In the genomic region with DNA sequence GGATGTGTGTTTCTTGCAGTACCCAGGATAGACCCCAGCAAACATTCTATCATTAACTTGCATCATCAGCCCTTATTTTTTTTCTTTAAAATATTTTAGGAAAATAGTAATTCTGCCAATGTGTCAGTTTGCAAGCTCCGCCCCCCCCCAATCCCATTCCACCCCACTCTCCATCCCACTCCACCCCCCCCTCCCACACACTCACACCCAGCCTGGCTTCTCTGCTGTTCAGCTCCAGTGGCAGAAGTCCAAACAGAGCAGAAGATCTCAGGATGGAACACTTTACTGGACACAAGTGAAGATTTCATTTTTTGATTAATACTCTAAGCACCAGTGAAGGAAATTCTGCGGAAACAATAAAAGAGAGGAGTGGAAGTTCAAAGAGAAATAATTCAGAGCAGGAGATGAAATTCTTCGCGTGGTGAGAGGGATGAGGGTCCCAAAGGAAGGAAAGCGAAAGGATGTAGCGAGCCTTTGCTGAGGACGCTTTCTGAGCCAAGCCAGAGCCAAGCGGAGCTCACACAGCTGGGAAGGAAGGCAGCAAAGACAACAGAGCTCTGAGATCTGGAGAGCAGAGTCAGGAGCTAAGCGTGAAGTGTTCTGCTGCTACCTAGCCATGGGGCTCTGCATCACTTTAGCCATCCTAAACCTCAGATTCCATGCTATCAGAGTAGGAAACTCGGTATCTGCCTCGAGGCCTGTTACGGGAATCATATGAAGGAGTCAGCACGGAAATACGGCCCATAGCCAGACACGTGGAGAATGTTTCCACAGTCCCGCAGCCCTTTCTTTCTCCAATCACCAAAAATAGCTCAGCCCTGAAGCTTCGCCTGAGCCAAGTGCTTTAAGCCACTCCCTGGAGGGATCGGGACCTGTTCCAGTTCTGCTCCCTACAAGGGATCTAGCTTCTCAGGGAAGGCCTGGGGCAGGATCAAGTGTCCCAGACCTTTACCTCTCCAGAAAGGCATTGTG, we compare ENCODE assay signal across 9 mouse cellular contexts. TPM values are rescaled to one million over a fixed set of nuclear protein-coding genes. Genes with fewer than 3 reads are reported as not detected.
A peak's percentile ranks its signal among the peaks of the same experiment; 100 is the strongest.
DNase-seq lines count a peak whose midpoint lies in the region; ATAC-seq and TF ChIP-seq lines count a peak whose summit lies in the region.
"Had no signal": no experiment of that assay in that cellular context is flagged by ENCODE, and none has a peak within 500 bp of the region (broad histone marks: within the 10 kb centered on the region; RNA-seq: fewer than 3 reads in every experiment).

No protein-coding gene starts in this region.

- no peak for TF ChIP-seq EP300 in lung, postnatal 0 days (IDR thresholded peaks at IDR 0.05)

- no peaks in the 10 kb centered on the region for H3K9me3 ChIP-seq in intestine, embryonic 16.5 days (ENCODE audit: control insufficient read depth, low read length)
- no peaks in the 10 kb centered on the region for H3K9me3 ChIP-seq in lung, postnatal 0 days (ENCODE audit: low read length)
- no peaks in the 10 kb centered on the region for H3K9me3 ChIP-seq in forebrain, postnatal 0 days (ENCODE audit: low read length)
- H3K9me3 ChIP-seq: liver, embryonic 13.5 days had no signal

- no peaks in the 10 kb centered on the region for H3K36me3 ChIP-seq in intestine, embryonic 16.5 days (ENCODE audit: control insufficient read depth, insufficient read depth, low read length)
- H3K36me3 ChIP-seq in lung, postnatal 0 days (ENCODE audit: insufficient read depth, low read length) = no peaks in the 10 kb centered on the region
- no peaks in the 10 kb centered on the region for H3K36me3 ChIP-seq in forebrain, postnatal 0 days (ENCODE audit: insufficient read depth)
- H3K36me3 ChIP-seq: liver, embryonic 13.5 days had no signal

- H3K9ac ChIP-seq in intestine, embryonic 16.5 days (ENCODE audit: low read depth, low read length) = no peak overlapping the region
- H3K9ac ChIP-seq in lung, postnatal 0 days (replicated peaks; ENCODE audit: low read depth) = 0 out of 2 replicates have a peak overlapping the region, but pooled peaks have one; percentile 0
- H3K9ac ChIP-seq in forebrain, postnatal 0 days = no peak overlapping the region
- H3K9ac ChIP-seq: liver, embryonic 13.5 days had no signal

- peak; percentile 80 for ATAC-seq in intestine, embryonic 16.5 days
- peak; percentile 75 for ATAC-seq in lung, postnatal 0 days
- ATAC-seq in forebrain, postnatal 0 days = no peak
- no peak for ATAC-seq in erythroblast, adult 5-6 weeks (replicated peaks; ENCODE audit: low FRiP score, poor library complexity, severe bottlenecking)
- ATAC-seq in CD4-positive, CD25-positive, alpha-beta regulatory T cell, adult 4 months = no peak

- TF ChIP-seq CTCF in left cerebral cortex, adult 2 months (IDR thresholded peaks at IDR 0.05) = no peak
- TF ChIP-seq CTCF in lung, postnatal 0 days (IDR thresholded peaks at IDR 0.05) = no peak
- TF ChIP-seq CTCF in forebrain, postnatal 0 days (IDR thresholded peaks at IDR 0.05; ENCODE audit: low read depth) = no peak

- peak in 1 of 2 experiments; percentile 14 for DNase-seq in left cerebral cortex, adult 2 months (ENCODE audit: extremely low spot score in 1 of 2, low spot score in 2 of 2)
- DNase-seq in left cerebral cortex, adult 11 months (ENCODE audit: low spot score) = no peak
- DNase-seq in gastrocnemius, adult 8-10 months (ENCODE audit: low spot score in 2 of 2) = peak; percentile 80 to 88
- DNase-seq in lung, postnatal 0 days (ENCODE audit: low spot score) = peak; percentile 72
- DNase-seq in forebrain, postnatal 0 days = no peak
- DNase-seq: liver, embryonic 13.5 days had no signal

- 59% methylated on average over 18 of the region's 18 CpGs for WGBS in intestine, embryonic 16.5 days
- 40% methylated on average over 18 of the region's 18 CpGs for WGBS in lung, postnatal 0 days
- WGBS in forebrain, postnatal 0 days = 70% methylated on average over 18 of the region's 18 CpGs

- intact Hi-C loops in left cerebral cortex, adult 2 months (cut with DNase I) = no loop called here

- H3K27ac ChIP-seq in left cerebral cortex, adult 2 months = peak overlapping the region; percentile 32; the same call in 1 of the 2 replicates
- H3K27ac ChIP-seq in intestine, embryonic 16.5 days (ENCODE audit: low read length) = peak overlapping the region; percentile 59
- peak overlapping the region; percentile 63; the same call in 1 of the 2 replicates for H3K27ac ChIP-seq in lung, postnatal 0 days (ENCODE audit: low read length)
- H3K27ac ChIP-seq in forebrain, postnatal 0 days (ENCODE audit: low read depth, low read length) = no peak overlapping the region
- H3K27ac ChIP-seq: liver, embryonic 13.5 days had no signal

- no peaks in the 10 kb centered on the region for H3K27me3 ChIP-seq in intestine, embryonic 16.5 days (replicated peaks; ENCODE audit: control insufficient read depth, insufficient read depth, low read length)
- no peaks in the 10 kb centered on the region for H3K27me3 ChIP-seq in lung, postnatal 0 days (replicated peaks; ENCODE audit: insufficient read depth, low read length)
- no peaks in the 10 kb centered on the region for H3K27me3 ChIP-seq in forebrain, postnatal 0 days (ENCODE audit: insufficient read depth, low read length)
- H3K27me3 ChIP-seq: liver, embryonic 13.5 days had no signal

- H3K4me2 ChIP-seq in intestine, embryonic 16.5 days (ENCODE audit: low read depth, low read length) = 0 out of 2 replicates have a peak overlapping the region, but pooled peaks have one; percentile 8
- peak overlapping the region; percentile 45 for H3K4me2 ChIP-seq in lung, postnatal 0 days (replicated peaks; ENCODE audit: low read depth, low read length)
- H3K4me2 ChIP-seq in forebrain, postnatal 0 days (ENCODE audit: low read depth) = no peak overlapping the region
- H3K4me2 ChIP-seq: liver, embryonic 13.5 days had no signal

- H3K4me3 ChIP-seq in left cerebral cortex, adult 2 months = no peak overlapping the region
- H3K4me3 ChIP-seq in intestine, embryonic 16.5 days (ENCODE audit: low read length) = no peak overlapping the region
- peak overlapping the region; percentile 6; the same call in 1 of the 2 replicates for H3K4me3 ChIP-seq in lung, postnatal 0 days (ENCODE audit: low read depth, low read length)
- no peak overlapping the region for H3K4me3 ChIP-seq in forebrain, postnatal 0 days (ENCODE audit: low read depth, low read length)
- H3K4me3 ChIP-seq: liver, embryonic 13.5 days had no signal

- H3K4me1 ChIP-seq in intestine, embryonic 16.5 days (ENCODE audit: control insufficient read depth, insufficient read depth, low read length) = no peaks in the 10 kb centered on the region
- H3K4me1 ChIP-seq in lung, postnatal 0 days (ENCODE audit: insufficient read depth, low read depth, low read length) = no peaks in the 10 kb centered on the region
- H3K4me1 ChIP-seq in forebrain, postnatal 0 days (ENCODE audit: insufficient read depth) = no peaks in the 10 kb centered on the region
- H3K4me1 ChIP-seq: liver, embryonic 13.5 days had no signal

RNA-seq across cellular contexts. Expression of gene Msgn1, which starts 4.8 kb away (rescaled TPM):
- total RNA-seq in left cerebral cortex, adult 2 months (2021) = not detected
- total RNA-seq in gastrocnemius, adult 8-10 months (2022) = not detected
- polyA plus RNA-seq in intestine, embryonic 16.5 days (2015; fragmentation: Nextera tagmentation; extraction: Ambion mirVana) = not detected in 2 replicates
- not detected in 2 replicates for polyA plus RNA-seq in lung, postnatal 0 days (2015; fragmentation: Nextera tagmentation; extraction: Ambion mirVana)
- total RNA-seq in forebrain, postnatal 0 days (2014; rRNA removed) = not detected in 2 replicates
- polyA plus RNA-seq in forebrain, postnatal 0 days (2015; fragmentation: Nextera tagmentation; extraction: Ambion mirVana) = not detected in 2 replicates
- not detected in 2 replicates for total RNA-seq in erythroblast, adult 5-6 weeks (2015; ENCODE audit: low replicate concordance)
- total RNA-seq in erythroblast, adult 5-6 weeks (2017; ENCODE audit: low replicate concordance) = not detected in 2 replicates
- polyA plus RNA-seq in CD4-positive, CD25-positive, alpha-beta regulatory T cell, adult 4 months (2017; shearing (Covaris generic)) = under 1 TPM in 1 of 2 experiments, not detected in 1; 0.73 TPM
- polyA plus RNA-seq: liver, embryonic 13.5 days had no signal

RNA-seq across cellular contexts. Expression of gene Kcns3, which starts 53.1 kb away (rescaled TPM):
- 1 to 10 TPM; 7.1 to 7.9 TPM for total RNA-seq in left cerebral cortex, adult 2 months (2021)
- total RNA-seq in gastrocnemius, adult 8-10 months (2022) = 1 to 10 TPM in 1 of 4 experiments, under 1 TPM in 3; 0.65 to 1.1 (median 0.75) TPM
- polyA plus RNA-seq in intestine, embryonic 16.5 days (2015; fragmentation: Nextera tagmentation; extraction: Ambion mirVana) = 4.8 and 6.1 TPM in 2 replicates
- polyA plus RNA-seq in lung, postnatal 0 days (2015; fragmentation: Nextera tagmentation; extraction: Ambion mirVana) = 8.8 and 11.0 TPM in 2 replicates
- total RNA-seq in forebrain, postnatal 0 days (2014; rRNA removed) = 2.7 and 3.9 TPM in 2 replicates
- 1.2 TPM in 2 replicates for polyA plus RNA-seq in forebrain, postnatal 0 days (2015; fragmentation: Nextera tagmentation; extraction: Ambion mirVana)
- not detected in 2 replicates for total RNA-seq in erythroblast, adult 5-6 weeks (2015; ENCODE audit: low replicate concordance)
- total RNA-seq in erythroblast, adult 5-6 weeks (2017; ENCODE audit: low replicate concordance) = not detected in 2 replicates
- not detected for polyA plus RNA-seq in CD4-positive, CD25-positive, alpha-beta regulatory T cell, adult 4 months (2017; shearing (Covaris generic))

Comparison
In these comparisons a context has a peak if more than half of its experiments do, and no peak if none do; other contexts are left out.
1. DNase-seq: peak in gastrocnemius, adult 8-10 months (2 of 2) and lung, postnatal 0 days (single experiment); none in left cerebral cortex, adult 11 months (single experiment) and forebrain, postnatal 0 days (single experiment).
2. ATAC-seq: peak in intestine, embryonic 16.5 days (single experiment) and lung, postnatal 0 days (single experiment); none in forebrain, postnatal 0 days (single experiment), erythroblast, adult 5-6 weeks (single experiment) and CD4-positive, CD25-positive, alpha-beta regulatory T cell, adult 4 months (single experiment).